ENCODE assay signal across 11 mouse cellular contexts in the genomic region with DNA sequence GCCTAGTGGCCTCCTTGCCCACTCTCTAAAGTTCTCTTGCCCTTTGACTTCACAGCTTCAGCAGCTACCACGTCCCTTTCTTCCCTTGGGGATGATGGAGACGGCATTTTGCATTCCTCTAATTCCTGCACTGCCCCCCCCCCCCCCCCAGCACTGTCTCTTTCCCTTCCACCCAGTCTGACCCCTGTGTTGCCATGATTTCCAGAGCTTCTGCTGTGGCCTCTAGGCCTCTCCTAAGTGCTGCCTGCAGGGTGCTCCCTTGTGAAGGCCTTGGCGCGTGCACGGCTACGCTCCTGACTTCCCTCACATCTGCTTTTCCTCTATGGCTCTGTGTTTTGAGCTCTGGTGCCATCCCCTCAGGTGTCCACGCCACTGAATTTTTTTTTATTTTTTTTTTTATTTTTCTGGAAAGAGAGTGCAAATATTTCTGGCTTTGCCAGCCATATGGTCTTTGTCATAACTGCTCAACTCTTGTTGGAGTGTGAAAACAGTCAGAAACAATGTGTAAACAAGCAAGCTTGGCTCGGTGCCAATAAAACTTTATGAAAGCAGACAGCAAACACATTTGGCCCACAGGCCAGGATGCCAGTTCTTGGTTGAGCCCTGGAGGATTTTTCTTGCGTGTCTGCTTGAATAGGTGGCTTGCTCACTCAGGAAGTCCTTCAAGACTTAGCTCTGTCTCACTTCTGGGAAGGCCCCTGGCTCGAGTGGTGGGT. TPM values are rescaled to one million over a fixed set of nuclear protein-coding genes. Genes with fewer than 3 reads are reported as not detected.
DNase-seq lines count a peak whose midpoint lies in the region; ATAC-seq lines count a peak whose summit lies in the region.
"Had no signal": no experiment of that assay in that cellular context is flagged by ENCODE, and none has a peak within 500 bp of the region (broad histone marks: within the 10 kb centered on the region; RNA-seq: fewer than 3 reads in every experiment).

No protein-coding gene starts in this region.

- H3K27ac ChIP-seq in embryonic facial prominence, embryonic 11.5 days (replicated peaks; ENCODE audit: low read depth, low read length): no peak overlapping the region
- H3K27ac ChIP-seq in stomach, embryonic 15.5 days: no peak overlapping the region
- H3K27ac ChIP-seq: hindbrain, embryonic 15.5 days had no signal

- 48% methylated on average over 10 of the region's 10 CpGs for WGBS in embryonic facial prominence, embryonic 11.5 days
- 34% methylated on average over 10 of the region's 10 CpGs for WGBS in stomach, embryonic 15.5 days

- H3K4me1 ChIP-seq in embryonic facial prominence, embryonic 11.5 days (ENCODE audit: control insufficient read depth, insufficient read depth, low read length): no peaks in the 10 kb centered on the region; the same call in 1 of the 2 replicates
- peaks cover 21% of the 10 kb centered on the region for H3K4me1 ChIP-seq in stomach, embryonic 15.5 days

- H3K4me3 ChIP-seq in embryonic facial prominence, embryonic 11.5 days (ENCODE audit: low read depth, low read length): no peak overlapping the region
- no peak overlapping the region for H3K4me3 ChIP-seq in stomach, embryonic 15.5 days (replicated peaks)
- H3K4me3 ChIP-seq: hindbrain, embryonic 15.5 days had no signal

- no peak for ATAC-seq in embryonic facial prominence, embryonic 11.5 days (replicated peaks; ENCODE audit: insufficient number of reproducible peaks, low FRiP score, low TSS enrichment, low read depth)
- ATAC-seq in stomach, embryonic 15.5 days (ENCODE audit: insufficient read depth, low FRiP score, low read depth): peak; percentile 42; the same call in 1 of the 2 replicates

- H3K27me3 ChIP-seq in embryonic facial prominence, embryonic 11.5 days (ENCODE audit: control insufficient read depth, insufficient read depth, low read length): no peaks in the 10 kb centered on the region
- H3K27me3 ChIP-seq in stomach, embryonic 15.5 days (replicated peaks): no peaks in the 10 kb centered on the region
- H3K27me3 ChIP-seq: hindbrain, embryonic 15.5 days had no signal

- no peak overlapping the region for H3K9ac ChIP-seq in embryonic facial prominence, embryonic 11.5 days (replicated peaks; ENCODE audit: low read length)
- H3K9ac ChIP-seq in stomach, embryonic 15.5 days: no peak overlapping the region
- H3K9ac ChIP-seq: hindbrain, embryonic 15.5 days had no signal

- H3K4me2 ChIP-seq in embryonic facial prominence, embryonic 11.5 days (ENCODE audit: low read depth, low read length): no peak overlapping the region
- no peak overlapping the region for H3K4me2 ChIP-seq in stomach, embryonic 15.5 days
- H3K4me2 ChIP-seq: hindbrain, embryonic 15.5 days had no signal

- no peaks in the 10 kb centered on the region for H3K36me3 ChIP-seq in embryonic facial prominence, embryonic 11.5 days (replicated peaks; ENCODE audit: control insufficient read depth, insufficient read depth, low read depth, low read length)
- H3K36me3 ChIP-seq in stomach, embryonic 15.5 days: 0 out of 2 replicates have a peak, but pooled peaks cover 3% of the 10 kb centered on the region

- H3K9me3 ChIP-seq in embryonic facial prominence, embryonic 11.5 days (replicated peaks; ENCODE audit: control insufficient read depth, low read length): no peaks in the 10 kb centered on the region
- no peaks in the 10 kb centered on the region for H3K9me3 ChIP-seq in stomach, embryonic 15.5 days
- H3K9me3 ChIP-seq: hindbrain, embryonic 15.5 days had no signal

- DNase-seq in kidney, adult 9 months: peak; percentile 29
- no peak for DNase-seq in kidney, adult 18-20 months
- DNase-seq in embryonic facial prominence, embryonic 11.5 days (ENCODE audit: low spot score): peak; percentile 48
- DNase-seq in kidney, postnatal 14 days: peak; percentile 56
- DNase-seq in cerebellum, adult 9-11 months: no peak
- DNase-seq in right cerebral cortex, postnatal 14 days: no peak
- DNase-seq: adrenal gland, adult 8-10 months; liver; thymus, postnatal 4 days had no signal

RNA-seq across cellular contexts. Expression of a gene that starts 40.6 kb away (rescaled TPM):
- 5.0 and 5.4 TPM in 2 replicates for polyA plus RNA-seq in embryonic facial prominence, embryonic 11.5 days (2014; fragmentation: Nextera tagmentation; extraction: Ambion mirVana)
- polyA plus RNA-seq in stomach, embryonic 15.5 days (2015; fragmentation: Nextera tagmentation; extraction: Ambion mirVana): 5.3 and 6.0 TPM in 2 replicates

RNA-seq across cellular contexts. Expression of a gene that starts 40.9 kb away (rescaled TPM):
- 22.1 and 23.0 TPM in 2 replicates for polyA plus RNA-seq in embryonic facial prominence, embryonic 11.5 days (2014; fragmentation: Nextera tagmentation; extraction: Ambion mirVana)
- polyA plus RNA-seq in stomach, embryonic 15.5 days (2015; fragmentation: Nextera tagmentation; extraction: Ambion mirVana): 12.2 and 13.0 TPM in 2 replicates

Comparison
In these comparisons a context has a peak if more than half of its experiments do, and no peak if none do; other contexts are left out.
1. DNase-seq: peak in kidney, adult 9 months (single experiment), embryonic facial prominence, embryonic 11.5 days (single experiment) and kidney, postnatal 14 days (single experiment); none in kidney, adult 18-20 months (single experiment), cerebellum, adult 9-11 months (single experiment) and right cerebral cortex, postnatal 14 days (single experiment).